Mouse (Mus musculus) adrenal gland, adult 2 months (tissue): ENCODE measurements at regions not wholly inside any gene's neighbourhood (a gene's known extent, or its start where the extent isn't known, plus 50 kb on each side); places are given as distances from the start of the nearest gene placed in this dataset.
A peak's percentile ranks its signal among the peaks of the same experiment; 100 is the strongest.

ENCODE experiments used
- DNase-seq: peaks from one replicate; pipeline ENCODE4 v3.0.0; 2021

GRCm38 (mm10) chr8:117894861-117895260 is 93.1 kb upstream of the Mphosph6 start:
- DNase-seq, result no peak

GRCm38 (mm10) chr8:117890211-117890610 is 88.5 kb upstream of the Mphosph6 start:
- no peak for DNase-seq

- no peak for DNase-seq
Measured at GRCm38 (mm10) chr8:117881414-117881973, 79.8 kb upstream of the Mphosph6 start.

- DNase-seq, result no peak
Measured at GRCm38 (mm10) chr8:117880279-117880975, 78.7 kb upstream of the Mphosph6 start.

- no peak for DNase-seq
Measured at GRCm38 (mm10) chr8:117873611-117874010, 71.9 kb upstream of the Mphosph6 start.

- no peak for DNase-seq
Measured at GRCm38 (mm10) chr8:117867138-117867537, 65.4 kb upstream of the Mphosph6 start.

GRCm38 (mm10) chr8:117865014-117865413 is 63.3 kb upstream of the Mphosph6 start:
- DNase-seq, result no peak

- DNase-seq, result peak; percentile 36
Measured at GRCm38 (mm10) chr8:117863837-117864236, 62.1 kb upstream of the Mphosph6 start.

GRCm38 (mm10) chr8:117862318-117862717 is 60.6 kb upstream of the Mphosph6 start:
- no peak for DNase-seq

GRCm38 (mm10) chr8:117859734-117860133 is 58.0 kb upstream of the Mphosph6 start:
- no peak for DNase-seq

- no peak for DNase-seq
Measured at GRCm38 (mm10) chr8:117859095-117859494, 57.4 kb upstream of the Mphosph6 start.

- DNase-seq, result no peak
Measured at GRCm38 (mm10) chr8:117856121-117856520, 54.4 kb upstream of the Mphosph6 start.

- DNase-seq, result no peak
Measured at GRCm38 (mm10) chr8:117854942-117855491, 53.3 kb upstream of the Mphosph6 start.

GRCm38 (mm10) chr8:117854301-117854700 is 52.6 kb upstream of the Mphosph6 start:
- no peak for DNase-seq

GRCm38 (mm10) chr8:117853408-117853807 is 51.7 kb upstream of the Mphosph6 start:
- no peak for DNase-seq

GRCm38 (mm10) chr8:117852521-117852920 is 50.8 kb upstream of the Mphosph6 start:
- no peak for DNase-seq
